Mouse (Mus musculus): ENCODE results near the gene Tesmin. TPM values are rescaled to one million over a fixed set of nuclear protein-coding genes. Genes with fewer than 3 reads are reported as not detected.
A peak's percentile ranks its signal among the peaks of the same experiment; 100 is the strongest.

Tesmin gene
- polyA plus RNA-seq, 1 experiment = 0.15 TPM

DNA sequence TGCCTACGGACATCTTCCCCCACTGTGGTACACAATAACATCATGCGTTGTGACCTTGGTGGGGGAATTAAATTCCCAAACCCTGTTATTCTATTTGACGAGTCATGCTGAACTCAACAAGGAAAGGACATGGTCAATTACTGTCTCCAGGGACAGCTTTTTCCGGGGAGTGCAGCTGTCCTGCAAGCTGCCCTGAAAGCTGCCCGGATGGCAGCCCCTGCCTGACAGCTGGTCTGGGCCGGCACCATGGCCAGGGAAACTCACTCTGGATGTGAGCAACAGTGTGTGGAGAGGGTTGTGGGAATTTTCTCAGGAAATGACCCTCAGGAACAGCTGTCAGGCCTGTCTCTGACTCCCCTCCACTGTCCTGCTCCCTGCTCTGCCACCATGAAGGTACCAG lies 33.8 kb downstream of the Tesmin start:
- H3K4me1 ChIP-seq (ENCODE audit: control insufficient read depth, insufficient read depth, low read length) = no peaks in the 10 kb centered on the region
- WGBS = 37% methylated on average over 6 of the region's 6 CpGs
- no peak overlapping the region for H3K4me3 ChIP-seq (replicated peaks; ENCODE audit: insufficient read depth, low read depth, low read length)
- no peak overlapping the region for H3K27ac ChIP-seq (ENCODE audit: insufficient read depth, low read length)
- H3K27me3 ChIP-seq (ENCODE audit: control insufficient read depth, insufficient read depth, low read length) = no peaks in the 10 kb centered on the region
- no peak for TF ChIP-seq POLR2A (IDR thresholded peaks at IDR 0.05; ENCODE audit: borderline replicate concordance, insufficient read depth, low read length)
- no peak for TF ChIP-seq CTCF (IDR thresholded peaks at IDR 0.05; ENCODE audit: borderline replicate concordance, insufficient read depth, low read depth, low read length)
- DNase-seq = no peak

DNA sequence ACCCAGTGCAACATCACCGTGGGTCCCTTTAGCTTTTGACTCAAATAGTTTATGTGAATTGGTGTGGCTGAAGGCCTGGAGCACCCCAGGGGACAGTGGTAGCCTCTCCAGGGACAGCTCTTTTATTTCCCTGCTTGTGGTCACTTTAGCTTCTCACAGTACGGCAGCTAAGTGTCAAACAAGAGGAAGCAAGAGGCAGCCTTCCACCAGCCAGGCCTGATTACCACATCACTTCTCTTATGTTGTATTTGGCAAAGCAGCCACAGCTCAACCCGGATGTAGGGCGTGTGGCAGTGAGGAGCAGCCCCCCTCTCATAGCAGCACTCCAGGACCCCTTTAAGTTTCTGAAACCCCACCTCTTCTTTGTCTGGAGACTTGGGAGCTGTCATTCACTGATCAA lies 34.3 kb downstream of the Tesmin start:
- H3K4me1 ChIP-seq (ENCODE audit: control insufficient read depth, insufficient read depth, low read length) = no peaks in the 10 kb centered on the region
- TF ChIP-seq CTCF (IDR thresholded peaks at IDR 0.05; ENCODE audit: borderline replicate concordance, insufficient read depth, low read depth, low read length) (no peak), POLR2A (IDR thresholded peaks at IDR 0.05; ENCODE audit: borderline replicate concordance, insufficient read depth, low read length) (no peak)
- H3K4me3 ChIP-seq (replicated peaks; ENCODE audit: insufficient read depth, low read depth, low read length) = no peak overlapping the region
- DNase-seq = no peak
- H3K27ac ChIP-seq (ENCODE audit: insufficient read depth, low read length) = no peak overlapping the region
- WGBS = 56% methylated on average over 4 of the region's 4 CpGs
- no peaks in the 10 kb centered on the region for H3K27me3 ChIP-seq (ENCODE audit: control insufficient read depth, insufficient read depth, low read length)

DNA sequence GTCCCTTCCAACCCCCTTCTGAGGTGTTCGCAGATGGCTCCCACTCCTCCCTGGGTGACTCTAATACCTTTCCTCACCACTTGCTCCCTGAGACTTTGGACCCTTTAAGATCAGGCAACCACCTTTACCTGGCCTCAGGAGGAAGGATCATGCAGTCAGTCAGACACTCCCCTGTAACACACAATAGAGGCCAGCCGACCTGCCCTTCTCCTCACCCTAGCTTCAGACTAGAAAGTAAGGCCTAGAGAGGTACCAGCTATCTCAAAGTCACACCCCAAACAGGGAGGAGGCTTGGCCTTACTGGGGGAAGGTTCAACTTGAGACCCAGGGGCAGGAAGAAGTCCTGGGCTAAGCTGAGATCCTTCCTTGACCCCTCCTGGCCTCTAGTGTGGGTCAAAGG lies 35.6 kb downstream of the Tesmin start:
- TF ChIP-seq POLR2A (IDR thresholded peaks at IDR 0.05; ENCODE audit: borderline replicate concordance, insufficient read depth, low read length) = no peak
- TF ChIP-seq CTCF (IDR thresholded peaks at IDR 0.05; ENCODE audit: borderline replicate concordance, insufficient read depth, low read depth, low read length) = no peak

DNA sequence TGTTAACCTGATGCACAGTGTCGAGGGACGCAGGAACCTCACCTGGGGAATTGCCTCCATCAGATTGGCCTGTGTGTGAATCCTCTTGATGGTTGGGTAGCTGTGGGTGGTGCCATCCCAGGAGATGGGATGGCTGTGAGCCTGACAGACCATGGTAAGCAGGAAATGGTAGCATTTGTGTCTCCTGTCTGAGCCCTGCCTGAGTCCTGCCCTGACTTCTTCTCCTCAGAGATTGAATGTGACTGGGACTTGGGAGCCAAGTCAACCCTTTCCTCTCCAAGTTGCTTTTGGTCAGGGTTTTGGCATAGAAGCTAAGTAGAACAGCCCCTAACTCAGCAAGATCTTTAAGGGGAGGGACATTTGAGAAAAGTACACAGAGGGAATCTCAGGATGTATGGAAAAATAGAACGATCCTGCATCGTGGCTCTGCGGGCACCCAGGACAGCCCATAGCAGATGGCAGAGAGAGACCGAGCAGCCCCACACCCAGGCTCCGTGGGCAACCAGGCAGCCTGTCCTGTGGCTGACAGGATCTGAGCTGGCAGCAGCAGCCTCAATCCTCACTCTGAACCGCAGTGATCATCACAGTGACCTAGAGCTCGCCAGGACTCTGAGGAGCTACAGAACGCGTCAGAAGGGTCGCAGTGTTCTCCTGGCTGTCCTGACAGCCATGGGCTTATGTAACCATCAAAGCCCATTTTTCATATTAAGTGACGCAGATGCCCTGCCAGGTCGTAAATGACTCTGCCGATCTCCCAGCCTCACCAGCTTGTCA lies 39.6 kb downstream of the Tesmin start:
- Histone ChIP-seq H3K27me3 (ENCODE audit: control insufficient read depth, insufficient read depth, low read length) (no peaks in the 10 kb centered on the region), H3K4me3 (replicated peaks; ENCODE audit: insufficient read depth, low read depth, low read length) (peak overlapping the region; percentile 58), H3K4me1 (ENCODE audit: control insufficient read depth, insufficient read depth, low read length) (peaks cover 3% of the 10 kb centered on the region; the same call in 1 of the 2 replicates), H3K27ac (ENCODE audit: insufficient read depth, low read length) (no peak overlapping the region)
- TF ChIP-seq CTCF (IDR thresholded peaks at IDR 0.05; ENCODE audit: borderline replicate concordance, insufficient read depth, low read depth, low read length) (no peak), POLR2A (IDR thresholded peaks at IDR 0.05; ENCODE audit: borderline replicate concordance, insufficient read depth, low read length) (no peak)
- peak; percentile 22 to 35 for DNase-seq
- WGBS = 17% methylated on average over 15 of the region's 15 CpGs

More for the DNA sequence above, 35.6 kb downstream of the Tesmin start:
- 90% methylated on average over 2 of the region's 2 CpGs for WGBS
- DNase-seq = no peak
- H3K4me3 ChIP-seq (replicated peaks; ENCODE audit: insufficient read depth, low read depth, low read length) = no peak overlapping the region
- H3K27ac ChIP-seq (ENCODE audit: insufficient read depth, low read length) = no peak overlapping the region
- H3K4me1 ChIP-seq (ENCODE audit: control insufficient read depth, insufficient read depth, low read length) = no peaks in the 10 kb centered on the region; the same call in 1 of the 2 replicates
- no peaks in the 10 kb centered on the region for H3K27me3 ChIP-seq (ENCODE audit: control insufficient read depth, insufficient read depth, low read length)

DNA sequence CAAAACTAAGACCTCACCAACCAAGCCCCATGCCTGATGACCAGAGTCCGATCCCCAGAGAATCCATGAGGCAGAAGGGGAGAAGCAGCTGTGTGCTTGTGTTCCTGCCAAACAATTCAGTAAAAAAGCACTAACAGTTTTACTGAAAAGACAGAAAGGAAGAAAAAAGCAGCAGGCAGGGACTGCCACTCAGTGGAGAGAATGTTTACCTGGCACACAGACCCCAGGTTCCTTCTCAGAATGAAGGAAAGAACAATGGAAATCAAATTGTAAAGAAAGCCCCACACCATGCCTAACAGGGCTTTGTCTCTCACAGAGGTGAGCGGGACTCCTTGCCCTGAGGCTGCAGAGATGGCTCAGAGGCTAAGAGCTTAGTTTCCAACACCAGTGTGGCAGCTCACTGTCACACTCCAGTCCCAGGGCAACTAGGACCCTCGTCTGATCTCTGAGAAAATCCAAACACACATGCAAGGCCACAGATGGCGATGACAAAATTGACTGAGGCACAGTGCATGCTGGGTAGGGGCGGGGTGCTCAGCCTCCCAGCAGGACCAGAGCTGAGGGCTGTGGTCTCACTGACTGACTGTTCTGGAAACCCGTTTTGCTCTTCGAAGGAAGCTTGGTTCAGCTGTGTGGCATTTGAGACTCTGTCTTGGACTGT lies 40.6 kb downstream of the Tesmin start:
- Histone ChIP-seq H3K4me3 (replicated peaks; ENCODE audit: insufficient read depth, low read depth, low read length) (no peak overlapping the region), H3K27ac (ENCODE audit: insufficient read depth, low read length) (no peak overlapping the region), H3K27me3 (ENCODE audit: control insufficient read depth, insufficient read depth, low read length) (no peaks in the 10 kb centered on the region), H3K4me1 (ENCODE audit: control insufficient read depth, insufficient read depth, low read length) (peaks cover 3% of the 10 kb centered on the region; the same call in 1 of the 2 replicates)
- DNase-seq = no peak
- WGBS = 45% methylated on average over 7 of the region's 7 CpGs
- TF ChIP-seq POLR2A (IDR thresholded peaks at IDR 0.05; ENCODE audit: borderline replicate concordance, insufficient read depth, low read length) (no peak), CTCF (IDR thresholded peaks at IDR 0.05; ENCODE audit: borderline replicate concordance, insufficient read depth, low read depth, low read length) (no peak)

DNA sequence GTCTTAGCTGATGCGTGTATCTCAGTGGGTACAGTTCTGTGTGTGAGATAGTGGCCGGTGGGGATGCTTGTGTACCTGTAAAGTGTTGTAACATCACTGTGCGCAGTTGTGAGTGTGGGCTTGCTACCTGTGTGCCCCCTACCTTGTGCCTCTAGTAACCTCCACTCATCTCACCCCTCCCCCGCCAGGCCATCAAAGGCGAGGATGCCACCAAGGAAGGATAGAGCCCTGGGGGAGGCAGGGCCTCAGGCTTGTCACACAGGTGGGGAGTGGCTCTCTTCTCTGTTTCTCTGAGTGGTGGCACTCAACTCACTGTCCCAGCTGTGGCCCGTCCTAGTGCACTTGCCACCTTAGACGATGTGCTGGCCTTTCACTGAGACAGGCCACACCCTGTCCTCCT lies 42.4 kb downstream of the Tesmin start:
- no peak for DNase-seq
- WGBS = 83% methylated on average over 7 of the region's 7 CpGs
- no peak for TF ChIP-seq CTCF (IDR thresholded peaks at IDR 0.05; ENCODE audit: borderline replicate concordance, insufficient read depth, low read depth, low read length)
- TF ChIP-seq POLR2A (IDR thresholded peaks at IDR 0.05; ENCODE audit: borderline replicate concordance, insufficient read depth, low read length) = no peak
- no peak overlapping the region for H3K4me3 ChIP-seq (replicated peaks; ENCODE audit: insufficient read depth, low read depth, low read length)
- H3K4me1 ChIP-seq (ENCODE audit: control insufficient read depth, insufficient read depth, low read length) = peaks cover 3% of the 10 kb centered on the region; the same call in 1 of the 2 replicates
- H3K27ac ChIP-seq (ENCODE audit: insufficient read depth, low read length) = no peak overlapping the region
- no peaks in the 10 kb centered on the region for H3K27me3 ChIP-seq (ENCODE audit: control insufficient read depth, insufficient read depth, low read length)

DNA sequence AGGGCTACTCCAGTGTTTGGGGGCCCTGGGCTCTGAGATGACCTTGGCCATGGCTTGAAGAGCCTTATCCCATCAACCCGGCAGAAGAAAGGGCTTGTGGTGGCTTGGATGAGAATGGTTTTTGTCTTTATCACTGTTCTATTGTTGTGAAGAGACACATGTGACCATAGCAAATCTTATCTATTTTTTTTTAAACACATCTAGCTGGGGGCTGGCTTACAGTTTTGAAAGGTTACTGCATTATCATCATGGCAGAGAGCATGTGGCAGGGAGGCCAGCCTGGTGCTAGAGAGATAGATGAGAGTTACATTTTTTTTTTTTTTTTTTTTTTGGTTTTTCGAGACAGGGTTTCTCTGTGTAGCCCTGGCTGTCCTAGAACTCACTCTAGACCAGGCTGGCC lies 43.3 kb downstream of the Tesmin start:
- H3K27ac ChIP-seq (ENCODE audit: insufficient read depth, low read length) = no peak overlapping the region
- TF ChIP-seq CTCF (IDR thresholded peaks at IDR 0.05; ENCODE audit: borderline replicate concordance, insufficient read depth, low read depth, low read length) = no peak
- no peak for TF ChIP-seq POLR2A (IDR thresholded peaks at IDR 0.05; ENCODE audit: borderline replicate concordance, insufficient read depth, low read length)
- H3K27me3 ChIP-seq (ENCODE audit: control insufficient read depth, insufficient read depth, low read length) = no peaks in the 10 kb centered on the region
- DNase-seq = no peak
- H3K4me3 ChIP-seq (replicated peaks; ENCODE audit: insufficient read depth, low read depth, low read length) = no peak overlapping the region
- peaks cover 3% of the 10 kb centered on the region; the same call in 1 of the 2 replicates for H3K4me1 ChIP-seq (ENCODE audit: control insufficient read depth, insufficient read depth, low read length)
- WGBS = 65% methylated on average over 2 of the region's 2 CpGs

DNA sequence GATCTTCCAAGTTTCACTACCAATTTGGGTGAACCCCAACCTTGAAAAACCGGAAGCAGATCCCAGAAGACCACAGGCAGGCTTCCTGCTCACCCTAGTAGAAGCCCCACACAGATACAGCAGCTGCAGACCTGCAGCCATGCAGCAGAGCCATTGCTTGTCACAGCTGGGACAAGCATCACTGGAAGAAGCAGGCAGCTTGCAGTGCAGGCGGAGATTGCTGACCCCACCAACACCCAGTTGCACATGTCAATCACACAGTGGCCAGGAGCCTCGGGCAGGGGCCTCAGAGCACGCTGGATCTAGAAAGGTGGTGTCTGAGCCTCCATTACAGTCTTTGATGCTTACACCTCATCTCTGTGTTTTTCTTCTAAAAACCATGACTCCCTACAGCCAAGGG lies 45.5 kb downstream of the Tesmin start:
- no peak overlapping the region for H3K4me3 ChIP-seq (replicated peaks; ENCODE audit: insufficient read depth, low read depth, low read length)
- WGBS = 48% methylated on average over 4 of the region's 4 CpGs

More for the DNA sequence above, 45.5 kb downstream of the Tesmin start:
- Histone ChIP-seq H3K4me1 (ENCODE audit: control insufficient read depth, insufficient read depth, low read length) (peaks cover 3% of the 10 kb centered on the region; the same call in 1 of the 2 replicates), H3K27ac (ENCODE audit: insufficient read depth, low read length) (no peak overlapping the region), H3K27me3 (ENCODE audit: control insufficient read depth, insufficient read depth, low read length) (no peaks in the 10 kb centered on the region)
- no peak for TF ChIP-seq POLR2A (IDR thresholded peaks at IDR 0.05; ENCODE audit: borderline replicate concordance, insufficient read depth, low read length)
- no peak for TF ChIP-seq CTCF (IDR thresholded peaks at IDR 0.05; ENCODE audit: borderline replicate concordance, insufficient read depth, low read depth, low read length)
- DNase-seq = no peak
